Comparison of ENCODE assay signal across 11 mouse cellular contexts in genomic region chr7:46131266-46131665, GRCm38 (mm10). TPM values are rescaled to one million over a fixed set of nuclear protein-coding genes. Genes with fewer than 3 reads are reported as not detected.
DNase-seq lines count a peak whose midpoint lies in the region; ATAC-seq lines count a peak whose summit lies in the region.
"Had no signal": no experiment of that assay in that cellular context is flagged by ENCODE, and none has a peak within 500 bp of the region (broad histone marks: within the 10 kb centered on the region; RNA-seq: fewer than 3 reads in every experiment).

No protein-coding gene starts in this region.

- H3K9me3 ChIP-seq in forebrain, embryonic 16.5 days (ENCODE audit: control insufficient read depth, low read length), result no peaks in the 10 kb centered on the region
- no peaks in the 10 kb centered on the region for H3K9me3 ChIP-seq in forebrain, embryonic 14.5 days (replicated peaks; ENCODE audit: control insufficient read depth, low read length)
- no peaks in the 10 kb centered on the region for H3K9me3 ChIP-seq in stomach, embryonic 16.5 days (replicated peaks; ENCODE audit: control insufficient read depth, low read length)
- H3K9me3 ChIP-seq: limb, embryonic 12.5 days; megakaryocyte, embryonic 14.5 days had no signal

- ATAC-seq in forebrain, embryonic 16.5 days, result no peak
- ATAC-seq in forebrain, embryonic 14.5 days, result no peak
- peak; percentile 73 for ATAC-seq in stomach, embryonic 16.5 days (ENCODE audit: insufficient read depth, low FRiP score)

- 7% methylated on average over 3 of the region's 3 CpGs for WGBS in forebrain, embryonic 16.5 days
- 9% methylated on average over 3 of the region's 3 CpGs for WGBS in forebrain, embryonic 14.5 days
- WGBS in stomach, embryonic 16.5 days, result 16% methylated on average over 3 of the region's 3 CpGs

- H3K36me3 ChIP-seq in forebrain, embryonic 16.5 days (ENCODE audit: control insufficient read depth, insufficient read depth), result no peaks in the 10 kb centered on the region
- H3K36me3 ChIP-seq in forebrain, embryonic 14.5 days (ENCODE audit: control insufficient read depth, insufficient read depth, low read length), result no peaks in the 10 kb centered on the region
- H3K36me3 ChIP-seq in stomach, embryonic 16.5 days (ENCODE audit: control insufficient read depth, insufficient read depth, low read length), result no peaks in the 10 kb centered on the region
- H3K36me3 ChIP-seq: limb, embryonic 12.5 days had no signal

- DNase-seq in forebrain, embryonic 14.5 days (ENCODE audit: low spot score), result no peak
- DNase-seq in right cerebral cortex, adult 2 months (ENCODE audit: low spot score in 2 of 2), result peak; percentile 40 to 70
- no peak for DNase-seq in right cerebral cortex, postnatal 14 days
- DNase-seq in fibroblast of lung, adult 2 months (ENCODE audit: low read depth), result peak; percentile 70
- DNase-seq in embryo, embryonic 11 days, result no peak
- no peak for DNase-seq in heart, postnatal 14 days
- DNase-seq: heart, postnatal 4 days had no signal

- H3K27me3 ChIP-seq in forebrain, embryonic 16.5 days (replicated peaks; ENCODE audit: control insufficient read depth, insufficient read depth, low read length), result no peaks in the 10 kb centered on the region
- H3K27me3 ChIP-seq in forebrain, embryonic 14.5 days (replicated peaks; ENCODE audit: control insufficient read depth, insufficient read depth, low read length), result no peaks in the 10 kb centered on the region
- peaks cover 3% of the 10 kb centered on the region for H3K27me3 ChIP-seq in stomach, embryonic 16.5 days (ENCODE audit: control insufficient read depth, insufficient read depth, low read length)

- no peak overlapping the region for H3K9ac ChIP-seq in forebrain, embryonic 16.5 days (replicated peaks; ENCODE audit: low read depth, low read length)
- no peak overlapping the region; the same call in 1 of the 2 replicates for H3K9ac ChIP-seq in forebrain, embryonic 14.5 days (ENCODE audit: low read length)
- no peak overlapping the region for H3K9ac ChIP-seq in stomach, embryonic 16.5 days (ENCODE audit: low read length)
- H3K9ac ChIP-seq: limb, embryonic 12.5 days had no signal

- no peak overlapping the region for H3K4me3 ChIP-seq in forebrain, embryonic 16.5 days (replicated peaks; ENCODE audit: low read length)
- H3K4me3 ChIP-seq in forebrain, embryonic 14.5 days (ENCODE audit: low read depth, low read length), result no peak overlapping the region
- H3K4me3 ChIP-seq in stomach, embryonic 16.5 days (replicated peaks; ENCODE audit: low read length), result no peak overlapping the region
- H3K4me3 ChIP-seq: limb, embryonic 12.5 days; megakaryocyte, embryonic 14.5 days had no signal

- H3K4me2 ChIP-seq in forebrain, embryonic 16.5 days (ENCODE audit: low read length), result no peak overlapping the region
- no peak overlapping the region for H3K4me2 ChIP-seq in forebrain, embryonic 14.5 days (ENCODE audit: low read length)
- H3K4me2 ChIP-seq in stomach, embryonic 16.5 days (ENCODE audit: low read depth, low read length), result no peak overlapping the region
- H3K4me2 ChIP-seq: limb, embryonic 12.5 days had no signal

- intact Hi-C loops in heart, postnatal 14 days (cut with DNase I), result no loop called here

- H3K4me1 ChIP-seq in forebrain, embryonic 16.5 days (replicated peaks; ENCODE audit: control insufficient read depth, insufficient read depth, low read length), result peaks cover 21% of the 10 kb centered on the region
- H3K4me1 ChIP-seq in forebrain, embryonic 14.5 days (ENCODE audit: control insufficient read depth, insufficient read depth, low read length), result peaks cover 14% of the 10 kb centered on the region
- peaks cover 24% of the 10 kb centered on the region for H3K4me1 ChIP-seq in stomach, embryonic 16.5 days (ENCODE audit: control insufficient read depth, insufficient read depth, low read length)

- H3K27ac ChIP-seq in forebrain, embryonic 16.5 days (ENCODE audit: low read length), result peak overlapping the region; percentile 28; the same call in 1 of the 2 replicates
- no peak overlapping the region for H3K27ac ChIP-seq in forebrain, embryonic 14.5 days (ENCODE audit: low read depth, low read length)
- peak overlapping the region; percentile 94; the same call in 1 of the 2 replicates for H3K27ac ChIP-seq in stomach, embryonic 16.5 days (ENCODE audit: low read length)
- H3K27ac ChIP-seq: limb, embryonic 12.5 days had no signal

RNA-seq across cellular contexts. Expression of gene Kcnj11, which starts 30.7 kb away (rescaled TPM):
- polyA plus RNA-seq in forebrain, embryonic 16.5 days (2015; fragmentation: Nextera tagmentation; extraction: Ambion mirVana), result 5.7 and 6.0 TPM in 2 replicates
- 2.7 and 3.0 TPM in 2 replicates for polyA plus RNA-seq in forebrain, embryonic 14.5 days (2014; fragmentation: Nextera tagmentation; extraction: Ambion mirVana)
- polyA plus RNA-seq in stomach, embryonic 16.5 days (2015; fragmentation: Nextera tagmentation; extraction: Ambion mirVana), result 0.99 and 1.4 TPM in 2 replicates
- 10 to 100 TPM; 82.8 to 85.0 TPM for total RNA-seq in heart, postnatal 14 days (2021)

RNA-seq across cellular contexts. Expression of gene Abcc8, which starts 48.6 kb away (rescaled TPM):
- 33.2 and 34.3 TPM in 2 replicates for polyA plus RNA-seq in forebrain, embryonic 16.5 days (2015; fragmentation: Nextera tagmentation; extraction: Ambion mirVana)
- polyA plus RNA-seq in forebrain, embryonic 14.5 days (2014; fragmentation: Nextera tagmentation; extraction: Ambion mirVana), result 14.1 and 18.8 TPM in 2 replicates
- 10.2 and 10.6 TPM in 2 replicates for polyA plus RNA-seq in stomach, embryonic 16.5 days (2015; fragmentation: Nextera tagmentation; extraction: Ambion mirVana)
- total RNA-seq in heart, postnatal 14 days (2021), result 10 to 100 TPM; 53.4 to 61.5 TPM

Comparison
In these comparisons a context has a peak if more than half of its experiments do, and no peak if none do; other contexts are left out.
1. DNase-seq: peak in right cerebral cortex, adult 2 months (2 of 2) and fibroblast of lung, adult 2 months (single experiment); none in forebrain, embryonic 14.5 days (single experiment), right cerebral cortex, postnatal 14 days (single experiment), embryo, embryonic 11 days (single experiment) and heart, postnatal 14 days (0 of 2).